Mouse (Mus musculus): ENCODE data around the gene Dnah5. TPM values are rescaled to one million over a fixed set of nuclear protein-coding genes. Genes with fewer than 3 reads are reported as not detected.

The Dnah5 gene
- polyA plus RNA-seq, 1 experiment = 0.25 TPM

DNA sequence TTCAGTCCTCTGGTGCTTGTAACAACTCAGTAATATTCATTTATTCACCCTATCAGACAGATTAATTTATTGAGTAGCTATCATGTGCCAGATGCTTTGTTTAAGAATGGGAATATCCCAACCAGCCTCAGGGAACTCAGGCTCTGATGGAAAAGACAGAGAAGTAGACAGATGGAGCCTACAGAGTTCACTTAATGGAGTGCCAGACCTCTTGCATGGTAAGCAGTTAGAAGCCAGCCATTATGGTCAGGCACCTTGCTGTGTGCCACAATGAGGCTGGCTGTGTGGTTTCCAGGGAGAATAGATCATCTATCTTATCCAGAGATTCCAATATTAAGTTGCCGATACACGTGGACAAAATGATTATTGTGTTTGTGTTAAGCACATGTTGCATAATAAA is 104.3 kb downstream of the Dnah5 start:
- H3K4me1 ChIP-seq (ENCODE audit: control insufficient read depth, insufficient read depth, low read length) = no peaks in the 10 kb centered on the region
- H3K27me3 ChIP-seq (ENCODE audit: control insufficient read depth, insufficient read depth, low read length) = no peaks in the 10 kb centered on the region
- no peak overlapping the region for H3K27ac ChIP-seq (ENCODE audit: insufficient read depth, low read length)
- 11% methylated on average over 2 of the region's 2 CpGs for WGBS
- no peak for DNase-seq
- H3K4me3 ChIP-seq (replicated peaks; ENCODE audit: insufficient read depth, low read depth, low read length) = no peak overlapping the region
- TF ChIP-seq POLR2A (IDR thresholded peaks at IDR 0.05; ENCODE audit: borderline replicate concordance, insufficient read depth, low read length) (no peak), CTCF (IDR thresholded peaks at IDR 0.05; ENCODE audit: borderline replicate concordance, insufficient read depth, low read depth, low read length) (no peak)

GRCm38 (mm10) chr15:28310516-28310915 is 107.0 kb downstream of the Dnah5 start:
- Histone ChIP-seq H3K27me3 (ENCODE audit: control insufficient read depth, insufficient read depth, low read length) (no peaks in the 10 kb centered on the region), H3K4me3 (replicated peaks; ENCODE audit: insufficient read depth, low read depth, low read length) (no peak overlapping the region), H3K27ac (ENCODE audit: insufficient read depth, low read length) (no peak overlapping the region), H3K4me1 (ENCODE audit: control insufficient read depth, insufficient read depth, low read length) (no peaks in the 10 kb centered on the region)
- no peak for DNase-seq
- 91% methylated on average over 4 of the region's 4 CpGs for WGBS
- no peak for TF ChIP-seq POLR2A (IDR thresholded peaks at IDR 0.05; ENCODE audit: borderline replicate concordance, insufficient read depth, low read length)
- no peak for TF ChIP-seq CTCF (IDR thresholded peaks at IDR 0.05; ENCODE audit: borderline replicate concordance, insufficient read depth, low read depth, low read length)

GRCm38 (mm10) chr15:28313451-28313850 is 109.9 kb downstream of the Dnah5 start:
- 86% methylated on average over 14 of the region's 14 CpGs for WGBS

GRCm38 (mm10) chr15:28315812-28316528 is 112.4 kb downstream of the Dnah5 start:
- Histone ChIP-seq H3K4me1 (ENCODE audit: control insufficient read depth, insufficient read depth, low read length) (no peaks in the 10 kb centered on the region), H3K27me3 (ENCODE audit: control insufficient read depth, insufficient read depth, low read length) (no peaks in the 10 kb centered on the region), H3K4me3 (replicated peaks; ENCODE audit: insufficient read depth, low read depth, low read length) (no peak overlapping the region), H3K27ac (ENCODE audit: insufficient read depth, low read length) (no peak overlapping the region)
- no peak for TF ChIP-seq POLR2A (IDR thresholded peaks at IDR 0.05; ENCODE audit: borderline replicate concordance, insufficient read depth, low read length)
- peak; percentile 72 for TF ChIP-seq CTCF (IDR thresholded peaks at IDR 0.05; ENCODE audit: borderline replicate concordance, insufficient read depth, low read depth, low read length)
- DNase-seq = peak; percentile 37 to 57
- 23% methylated on average over 6 of the region's 6 CpGs for WGBS

More at GRCm38 (mm10) chr15:28313451-28313850, 109.9 kb downstream of the Dnah5 start:
- Histone ChIP-seq H3K4me3 (replicated peaks; ENCODE audit: insufficient read depth, low read depth, low read length) (no peak overlapping the region), H3K27me3 (ENCODE audit: control insufficient read depth, insufficient read depth, low read length) (no peaks in the 10 kb centered on the region), H3K4me1 (ENCODE audit: control insufficient read depth, insufficient read depth, low read length) (no peaks in the 10 kb centered on the region), H3K27ac (ENCODE audit: insufficient read depth, low read length) (no peak overlapping the region)
- no peak for DNase-seq
- TF ChIP-seq POLR2A (IDR thresholded peaks at IDR 0.05; ENCODE audit: borderline replicate concordance, insufficient read depth, low read length) (no peak), CTCF (IDR thresholded peaks at IDR 0.05; ENCODE audit: borderline replicate concordance, insufficient read depth, low read depth, low read length) (no peak)

- no peak overlapping the region for H3K4me3 ChIP-seq (replicated peaks; ENCODE audit: insufficient read depth, low read depth, low read length)
- H3K4me1 ChIP-seq (ENCODE audit: control insufficient read depth, insufficient read depth, low read length) = 0 out of 2 replicates have a peak, but pooled peaks cover 2% of the 10 kb centered on the region
- 96% methylated on average over 7 of the region's 7 CpGs for WGBS
- DNase-seq = no peak
- H3K27ac ChIP-seq (ENCODE audit: insufficient read depth, low read length) = no peak overlapping the region
- no peaks in the 10 kb centered on the region for H3K27me3 ChIP-seq (ENCODE audit: control insufficient read depth, insufficient read depth, low read length)
- TF ChIP-seq CTCF (IDR thresholded peaks at IDR 0.05; ENCODE audit: borderline replicate concordance, insufficient read depth, low read depth, low read length) = no peak
- no peak for TF ChIP-seq POLR2A (IDR thresholded peaks at IDR 0.05; ENCODE audit: borderline replicate concordance, insufficient read depth, low read length)
Measured at GRCm38 (mm10) chr15:28322533-28322932, 119.0 kb downstream of the Dnah5 start.

DNA sequence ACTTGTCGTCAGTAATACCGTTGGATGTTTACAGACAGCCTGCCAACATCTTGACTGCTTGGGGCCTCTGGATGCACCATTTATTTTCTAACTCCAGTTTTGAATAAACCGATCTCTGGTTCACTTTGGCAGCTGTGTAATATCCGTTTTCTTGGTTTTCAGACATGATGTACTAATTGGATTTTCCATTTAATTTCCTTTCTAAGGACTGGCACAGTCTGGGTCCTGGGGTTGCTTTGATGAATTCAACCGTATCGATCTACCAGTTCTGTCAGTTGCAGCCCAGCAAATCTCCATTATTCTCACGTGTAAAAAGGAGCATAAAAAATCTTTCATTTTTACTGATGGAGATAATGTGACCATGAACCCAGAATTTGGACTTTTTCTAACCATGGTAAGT is 123.4 kb downstream of the Dnah5 start:
- Histone ChIP-seq H3K4me1 (ENCODE audit: control insufficient read depth, insufficient read depth, low read length) (no peaks in the 10 kb centered on the region), H3K27ac (ENCODE audit: insufficient read depth, low read length) (no peak overlapping the region), H3K4me3 (replicated peaks; ENCODE audit: insufficient read depth, low read depth, low read length) (no peak overlapping the region), H3K27me3 (ENCODE audit: control insufficient read depth, insufficient read depth, low read length) (no peaks in the 10 kb centered on the region; the same call in 1 of the 2 replicates)
- no peak for DNase-seq
- WGBS = 51% methylated on average over 7 of the region's 7 CpGs
- no peak for TF ChIP-seq POLR2A (IDR thresholded peaks at IDR 0.05; ENCODE audit: borderline replicate concordance, insufficient read depth, low read length)
- TF ChIP-seq CTCF (IDR thresholded peaks at IDR 0.05; ENCODE audit: borderline replicate concordance, insufficient read depth, low read depth, low read length) = no peak

GRCm38 (mm10) chr15:28327441-28327840 is 123.9 kb downstream of the Dnah5 start:
- no peaks in the 10 kb centered on the region for H3K4me1 ChIP-seq (ENCODE audit: control insufficient read depth, insufficient read depth, low read length)
- WGBS = 30% methylated on average over 9 of the region's 9 CpGs
- H3K4me3 ChIP-seq (replicated peaks; ENCODE audit: insufficient read depth, low read depth, low read length) = no peak overlapping the region
- H3K27ac ChIP-seq (ENCODE audit: insufficient read depth, low read length) = no peak overlapping the region
- TF ChIP-seq CTCF (IDR thresholded peaks at IDR 0.05; ENCODE audit: borderline replicate concordance, insufficient read depth, low read depth, low read length) (no peak), POLR2A (IDR thresholded peaks at IDR 0.05; ENCODE audit: borderline replicate concordance, insufficient read depth, low read length) (no peak)
- no peak for DNase-seq
- no peaks in the 10 kb centered on the region; the same call in 1 of the 2 replicates for H3K27me3 ChIP-seq (ENCODE audit: control insufficient read depth, insufficient read depth, low read length)

DNA sequence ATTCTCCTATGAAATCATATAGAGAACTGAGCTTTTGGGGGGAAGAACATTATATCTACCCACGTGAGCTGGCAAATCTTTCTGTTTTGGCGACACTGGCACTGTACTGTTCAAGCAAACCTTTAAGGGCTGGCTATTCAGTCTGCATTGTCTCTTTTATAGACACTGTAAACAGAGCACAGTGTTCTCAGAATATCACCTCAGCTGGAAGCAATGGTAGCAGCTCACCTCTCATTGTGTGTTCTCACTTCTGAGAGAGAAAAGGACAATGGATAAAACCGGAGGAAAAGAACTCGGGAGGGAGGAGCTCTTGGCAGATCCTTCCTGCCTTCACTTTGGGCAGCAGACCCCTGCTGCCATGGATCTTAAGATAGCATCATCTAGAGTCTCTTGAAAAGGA is 137.6 kb downstream of the Dnah5 start:
- H3K4me3 ChIP-seq (replicated peaks; ENCODE audit: insufficient read depth, low read depth, low read length) = no peak overlapping the region
- 27% methylated on average over 4 of the region's 4 CpGs for WGBS
- H3K27me3 ChIP-seq (ENCODE audit: control insufficient read depth, insufficient read depth, low read length) = no peaks in the 10 kb centered on the region
- H3K27ac ChIP-seq (ENCODE audit: insufficient read depth, low read length) = no peak overlapping the region
- no peak for DNase-seq
- TF ChIP-seq POLR2A (IDR thresholded peaks at IDR 0.05; ENCODE audit: borderline replicate concordance, insufficient read depth, low read length) (no peak), CTCF (IDR thresholded peaks at IDR 0.05; ENCODE audit: borderline replicate concordance, insufficient read depth, low read depth, low read length) (no peak)
- H3K4me1 ChIP-seq (ENCODE audit: control insufficient read depth, insufficient read depth, low read length) = no peaks in the 10 kb centered on the region

Measured in cerebellum, adult 2 months (tissue).